Mouse (Mus musculus) lung, embryonic 14.5 days (tissue): Measurements from ENCODE around the gene Tubb2a. TPM values are rescaled to one million over a fixed set of nuclear protein-coding genes. Genes with fewer than 3 reads are reported as not detected.

ENCODE experiments used
- ATAC-seq: fragments of 200-750 bp; cut with Nextera tagmentation; 2 replicates; pipeline ENCODE4 v1.8.0; 2017; ENCODE audit warnings: mild to moderate bottlenecking, moderate TSS enrichment, moderate library complexity; ENCODE audit not compliant: insufficient read depth
- DNase-seq: peaks from one replicate; pipeline ENCODE4 v3.0.0-alpha.2; 2015
- H3K27ac ChIP-seq: fragments of 300-500 bp; sonication (generic); 2 replicates; pipeline ENCODE4 v1.5.1; 2014; ENCODE audit warnings: low read depth, mild to moderate bottlenecking, moderate library complexity
- H3K27me3 ChIP-seq: fragments of 300-500 bp; sonication (generic); 2 replicates; pipeline ENCODE4 v1.6.1; 2014; ENCODE audit warnings: low read length, control low read depth; ENCODE audit not compliant: insufficient read depth
- H3K36me3 ChIP-seq: fragments of 300-500 bp; sonication (generic); 2 replicates; pipeline ENCODE4 v1.6.1; 2014; ENCODE audit warnings: control low read depth; ENCODE audit not compliant: insufficient read depth
- H3K4me1 ChIP-seq: fragments of 300-500 bp; sonication (generic); 2 replicates; pipeline ENCODE4 v1.6.1; 2014; ENCODE audit warnings: antibody characterized with exemption, control low read depth; ENCODE audit not compliant: insufficient read depth
- H3K4me2 ChIP-seq: fragments of 300-500 bp; sonication (generic); 2 replicates; pipeline ENCODE4 v1.6.1; 2014; ENCODE audit warnings: mild to moderate bottlenecking
- H3K4me3 ChIP-seq: fragments of 300-500 bp; sonication (generic); 2 replicates; pipeline ENCODE4 v1.5.1; 2014; ENCODE audit warnings: low read depth, low read length
- H3K9ac ChIP-seq: fragments of 300-500 bp; sonication (generic); 2 replicates; pipeline ENCODE4 v1.6.1; 2014
- H3K9me3 ChIP-seq: fragments of 300-500 bp; sonication (generic); 2 replicates; pipeline ENCODE4 v1.6.1; 2016; ENCODE audit warnings: low read depth, low read length, control low read depth
- CTCF ChIP-seq: IDR thresholded peaks from 2 replicates; pipeline ENCODE4 v1.5.1; 2016; ENCODE audit warnings: antibody characterized with exemption, low read depth
- WGBS: fragments of 180-500 bp; shearing (Covaris S2); extraction: QIAGEN DNeasy Blood & Tissue Kit; methylation state at CpG from one replicate; pipeline ENCODE4 v1.1.7; 2014; 5-methylcytosine and 5-hydroxymethylcytosine counted together
- polyA plus RNA-seq: library from polyadenylated mRNA; unstranded; fragments of >200 nt; fragmentation: Nextera tagmentation; extraction: Ambion mirVana; gene quantifications from 2 replicates; pipeline ENCODE4 v1.2.1, GENCODE M21; 2014

Tubb2a gene
- polyA plus RNA-seq, 1 experiment from 2014 or later: 164 TPM

DNA sequence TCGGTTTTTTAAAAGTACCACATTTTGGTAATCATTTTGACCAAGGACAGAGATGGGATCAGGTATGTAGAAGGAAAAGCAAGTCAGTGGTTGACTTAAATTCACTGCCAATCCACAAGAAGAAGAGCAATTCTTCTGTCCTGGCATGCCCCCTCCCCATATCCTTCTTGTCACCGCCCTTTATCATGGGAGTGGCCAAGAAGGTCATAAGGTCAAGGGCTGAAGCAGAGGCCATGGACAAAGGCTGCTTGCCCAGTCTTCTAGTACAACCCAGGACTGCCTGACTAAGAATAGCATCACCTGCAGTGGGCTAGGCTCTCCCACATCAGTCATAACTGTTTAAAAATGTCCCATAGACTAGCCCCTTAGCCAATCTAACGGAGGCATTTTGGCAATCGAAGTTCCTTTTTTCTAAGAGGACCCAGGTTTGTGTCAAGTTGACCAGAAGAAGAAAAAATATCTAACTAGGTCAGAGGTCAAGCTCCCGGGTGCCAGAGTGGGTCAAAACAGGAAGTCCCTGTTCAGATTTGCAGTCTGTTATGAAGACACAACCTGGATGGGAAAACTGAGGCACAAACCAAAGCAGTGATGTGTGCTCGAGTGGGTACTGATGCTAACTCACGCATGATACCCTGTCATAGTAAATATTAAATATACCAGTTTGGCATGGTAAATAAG, 34.0 kb downstream of the Tubb2a start:
- Histone ChIP-seq H3K9ac (no peak overlapping the region), H3K4me3 (no peak overlapping the region), H3K9me3 (no peaks in the 10 kb centered on the region), H3K27me3 (no peaks in the 10 kb centered on the region), H3K36me3 (0 out of 2 replicates have a peak, but pooled peaks cover 9% of the 10 kb centered on the region), H3K4me1 (no peaks in the 10 kb centered on the region), H3K4me2 (no peak overlapping the region), H3K27ac (no peak overlapping the region)
- WGBS: 63% methylated on average over 7 of the region's 7 CpGs
- ATAC-seq (no peak), DNase-seq (no peak)
- no peak for TF ChIP-seq CTCF

GRCm38 (mm10) chr13:34040091-34040490, 37.7 kb downstream of the Tubb2a start:
- DNase-seq (no peak), ATAC-seq (no peak)
- no peak overlapping the region for H3K27ac ChIP-seq
- no peak for TF ChIP-seq CTCF
- no peak overlapping the region for H3K9ac ChIP-seq
- H3K4me1 ChIP-seq: no peaks in the 10 kb centered on the region
- no peaks in the 10 kb centered on the region for H3K36me3 ChIP-seq
- H3K4me3 ChIP-seq: no peak overlapping the region
- H3K27me3 ChIP-seq: no peaks in the 10 kb centered on the region
- no peaks in the 10 kb centered on the region for H3K9me3 ChIP-seq
- H3K4me2 ChIP-seq: no peak overlapping the region
- 82% methylated on average over 3 of the region's 3 CpGs for WGBS

- no peak for TF ChIP-seq CTCF
- H3K4me3 ChIP-seq: peak overlapping the region; percentile 73
- H3K9ac ChIP-seq: no peak overlapping the region
- WGBS: 32% methylated on average over 8 of the region's 8 CpGs
- H3K27me3 ChIP-seq: no peaks in the 10 kb centered on the region
- H3K9me3 ChIP-seq: no peaks in the 10 kb centered on the region
- peak; percentile 7 for DNase-seq
- no peaks in the 10 kb centered on the region for H3K4me1 ChIP-seq
- ATAC-seq: no peak
- peaks cover 6% of the 10 kb centered on the region; the same call in 1 of the 2 replicates for H3K36me3 ChIP-seq
- H3K4me2 ChIP-seq: peak overlapping the region; percentile 82
- H3K27ac ChIP-seq: no peak overlapping the region
Observed at GRCm38 (mm10) chr13:34038901-34039341, 38.9 kb downstream of the Tubb2a start.

DNA sequence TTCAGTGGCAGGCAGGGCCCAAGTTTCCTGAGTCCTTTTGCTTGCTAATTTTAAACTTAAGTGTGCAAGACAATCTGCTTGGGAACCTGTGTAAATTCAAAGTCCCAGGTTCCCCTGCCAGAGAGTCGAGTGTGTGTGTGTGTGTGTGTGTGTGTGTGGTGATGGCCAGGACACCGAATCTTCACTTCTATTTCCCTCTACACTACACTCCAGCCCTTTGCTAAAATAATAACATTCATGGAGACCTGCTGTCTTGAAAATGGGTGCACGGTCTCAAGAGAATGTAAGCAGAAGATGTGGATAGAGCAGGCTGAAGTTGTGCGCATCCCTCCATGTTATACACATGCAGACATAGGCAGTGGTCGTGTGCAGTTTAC, 39.8 kb downstream of the Tubb2a start:
- no peaks in the 10 kb centered on the region for H3K9me3 ChIP-seq
- peak overlapping the region; percentile 82 for H3K4me2 ChIP-seq
- H3K9ac ChIP-seq: peak overlapping the region; percentile 90
- H3K36me3 ChIP-seq: peaks cover 13% of the 10 kb centered on the region
- peak overlapping the region; percentile 73 for H3K4me3 ChIP-seq
- no peaks in the 10 kb centered on the region for H3K27me3 ChIP-seq
- TF ChIP-seq CTCF: no peak
- DNase-seq (no peak), ATAC-seq (no peak)
- H3K27ac ChIP-seq: peak overlapping the region; percentile 87; the same call in 1 of the 2 replicates
- no peaks in the 10 kb centered on the region for H3K4me1 ChIP-seq
- 35% methylated on average over 5 of the region's 5 CpGs for WGBS

- ATAC-seq (peak; percentile 89), DNase-seq (peak; percentile 97)
- under 1% methylated on average over 37 of the region's 37 CpGs for WGBS
- peak within 1 kb of the TSS; percentile 73 for H3K4me3 ChIP-seq
- H3K9me3 ChIP-seq: no peaks in the 10 kb centered on the region
- H3K4me2 ChIP-seq: peak within 1 kb of the TSS; percentile 82
- no peaks in the 10 kb centered on the region for H3K27me3 ChIP-seq
- peak within 1 kb of the TSS; percentile 90 for H3K9ac ChIP-seq
- no peaks in the 10 kb centered on the region for H3K4me1 ChIP-seq
- TF ChIP-seq CTCF: no peak
- peaks cover 19% of the 10 kb centered on the region for H3K36me3 ChIP-seq
- peak within 1 kb of the TSS; percentile 87 for H3K27ac ChIP-seq
Observed at GRCm38 (mm10) chr13:34037172-34038055, 40.4 kb downstream of the Tubb2a start, which contains the start of gene Bphl. Bphl (plus strand) TSS chr13:34037597.

DNA sequence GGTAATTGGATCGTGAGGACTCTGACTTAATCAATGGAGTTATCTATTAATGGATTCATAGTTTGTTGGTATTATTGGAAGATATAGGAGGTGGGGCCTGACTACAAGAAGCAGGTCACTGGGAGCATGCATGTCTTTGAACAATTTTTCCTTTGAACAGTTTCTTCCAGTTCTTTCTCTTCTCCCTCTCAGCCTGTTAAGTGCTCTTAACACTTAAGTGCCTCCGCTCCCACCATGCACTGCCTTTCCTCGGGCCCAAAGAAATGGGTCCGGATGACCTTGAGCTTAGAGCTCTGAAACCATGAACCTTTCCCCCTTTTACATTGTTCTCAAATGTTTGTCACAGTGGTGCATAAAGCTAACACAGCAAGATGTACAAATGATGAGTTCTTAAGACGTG, 41.1 kb downstream of the Tubb2a start:
- peak; percentile 39 for DNase-seq
- H3K9ac ChIP-seq: no peak overlapping the region
- ATAC-seq: peak; percentile 12; the same call in 1 of the 2 replicates
- no peaks in the 10 kb centered on the region for H3K27me3 ChIP-seq
- peaks cover 22% of the 10 kb centered on the region for H3K36me3 ChIP-seq
- WGBS: 59% methylated on average over 5 of the region's 5 CpGs
- H3K4me2 ChIP-seq: 0 out of 2 replicates have a peak overlapping the region, but pooled peaks have one; percentile 82
- TF ChIP-seq CTCF: no peak
- H3K4me1 ChIP-seq: no peaks in the 10 kb centered on the region
- H3K4me3 ChIP-seq: no peak overlapping the region
- no peaks in the 10 kb centered on the region for H3K9me3 ChIP-seq
- peak overlapping the region; percentile 87 for H3K27ac ChIP-seq

DNA sequence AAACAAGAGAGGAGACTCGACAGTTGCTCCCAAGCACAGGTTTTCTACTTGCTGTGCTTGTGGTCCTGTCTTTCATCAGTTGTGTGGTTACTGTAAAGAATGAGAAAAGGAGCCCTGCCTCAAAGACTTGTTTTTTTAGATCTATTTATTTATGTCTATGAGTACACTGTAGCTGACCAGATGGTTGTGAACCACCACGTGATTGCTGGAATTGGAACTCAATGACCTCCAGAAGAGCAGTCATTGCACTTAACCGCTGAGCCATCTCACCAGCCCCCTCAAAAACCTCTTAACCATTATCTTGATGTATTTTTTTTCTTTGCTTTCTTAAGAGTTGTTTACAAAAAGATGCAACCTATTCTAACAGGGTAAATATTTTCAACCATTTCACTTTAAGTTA, 42.4 kb downstream of the Tubb2a start:
- WGBS: 61% methylated on average over 3 of the region's 3 CpGs
- no peak for ATAC-seq
- Histone ChIP-seq H3K36me3 (peaks cover 29% of the 10 kb centered on the region), H3K27ac (no peak overlapping the region), H3K4me2 (no peak overlapping the region), H3K9me3 (no peaks in the 10 kb centered on the region), H3K4me1 (no peaks in the 10 kb centered on the region), H3K9ac (no peak overlapping the region), H3K4me3 (no peak overlapping the region), H3K27me3 (no peaks in the 10 kb centered on the region)
- no peak for TF ChIP-seq CTCF
- DNase-seq: no peak
